Mouse (Mus musculus) megakaryocyte progenitor cell, adult 5-6 weeks (primary cell): ENCODE data around the gene Ndufa11. TPM values are rescaled to one million over a fixed set of nuclear protein-coding genes. Genes with fewer than 3 reads are reported as not detected.

ENCODE experiments used
- ATAC-seq: replicated peaks from 2 replicates; pipeline ENCODE4 v1.8.0; 2016; ENCODE audit warnings: mild to moderate bottlenecking, moderate TSS enrichment, inconsistent platforms; ENCODE audit not compliant: poor library complexity
- total RNA-seq, 2 experiments: library from RNA; stranded (forward) in 1 of 2; stranded (reverse) in 1 of 2; fragments of 157-497, 149-512 nt in 1 of 2; fragments of 200-1000 nt in 1 of 2; gene quantifications; 2 replicates each; pipeline versions ENCODE4 v1.2.3 to v1.2.4; 2015 to 2017

The Ndufa11 gene
- total RNA-seq, 2 experiments from 2014 or later: 131 to 151 TPM

GRCm38 (mm10) chr17:56757416-56758123 lies 40.0 kb downstream of the Ndufa11 start, which contains the start of gene Nrtn:
Gene Nrtn, minus strand, starts transcription at chr17:56757530.
- peak; percentile 54 for ATAC-seq

GRCm38 (mm10) chr17:56758132-56758531 lies 40.6 kb downstream of the Ndufa11 start:
- ATAC-seq: peak; percentile 37

GRCm38 (mm10) chr17:56759261-56759660 lies 41.7 kb downstream of the Ndufa11 start:
- no peak for ATAC-seq

GRCm38 (mm10) chr17:56761077-56761476 lies 43.5 kb downstream of the Ndufa11 start:
- no peak for ATAC-seq

GRCm38 (mm10) chr17:56761991-56762410 lies 44.4 kb downstream of the Ndufa11 start:
- peak; percentile 43 for ATAC-seq

- ATAC-seq: peak; percentile 48
These were observed 45.5 kb downstream of the Ndufa11 start for GRCm38 (mm10) chr17:56762769-56763731.

GRCm38 (mm10) chr17:56763741-56764250 lies 46.2 kb downstream of the Ndufa11 start:
- no peak for ATAC-seq

- peak; percentile 62 for ATAC-seq
These were observed 47.1 kb downstream of the Ndufa11 start, which contains the start of gene Dus3l for GRCm38 (mm10) chr17:56764474-56765354. Gene Dus3l, plus strand, starts transcription at chr17:56764757.

- no peak for ATAC-seq
These were observed 47.9 kb downstream of the Ndufa11 start for GRCm38 (mm10) chr17:56765431-56765830.

GRCm38 (mm10) chr17:56766631-56767405 lies 49.3 kb downstream of the Ndufa11 start:
- ATAC-seq: no peak

GRCm38 (mm10) chr17:56767531-56768135 lies 50.1 kb downstream of the Ndufa11 start:
- ATAC-seq: no peak

- ATAC-seq: no peak
These were observed 51.4 kb downstream of the Ndufa11 start for GRCm38 (mm10) chr17:56768941-56769340.

GRCm38 (mm10) chr17:56769950-56770349 lies 52.4 kb downstream of the Ndufa11 start, which contains the start of gene Prr22:
Gene Prr22, plus strand, starts transcription at chr17:56770250.
- ATAC-seq: no peak

Other genes with a start within 250 kb of the Ndufa11 start
- 35.9 and 39.7 TPM in 2 replicates for gene Ptprs, start 241.3 kb upstream of the Ndufa11 start, total RNA-seq (2015)
- 35.3 and 38.5 TPM in 2 replicates for gene Ptprs, start 241.3 kb upstream of the Ndufa11 start, total RNA-seq (2017)
- gene Znrf4, start 205.3 kb upstream of the Ndufa11 start, total RNA-seq (2015): not detected in 2 replicates
- not detected in 2 replicates for gene Znrf4, start 205.3 kb upstream of the Ndufa11 start, total RNA-seq (2017)
- 0.25 and 1.6 TPM in 2 replicates for gene Gm20219, start 163.4 kb upstream of the Ndufa11 start, total RNA-seq (2015)
- gene Gm20219, start 163.4 kb upstream of the Ndufa11 start, total RNA-seq (2017): 0.10 TPM in 1 of 2 replicates, not detected in the other
- 56.2 and 63.8 TPM in 2 replicates for gene Safb2, start 133.2 kb upstream of the Ndufa11 start, total RNA-seq (2015)
- gene Safb2, start 133.2 kb upstream of the Ndufa11 start, total RNA-seq (2017): 70.3 and 120 TPM in 2 replicates
- gene Safb, start 132.9 kb upstream of the Ndufa11 start, total RNA-seq (2015): 58.8 and 59.6 TPM in 2 replicates
- gene Safb, start 132.9 kb upstream of the Ndufa11 start, total RNA-seq (2017): 79.6 and 88.1 TPM in 2 replicates
- 93.3 and 94.0 TPM in 2 replicates for gene 2410015M20Rik, start 108.0 kb upstream of the Ndufa11 start, total RNA-seq (2015)
- 93.3 and 99.4 TPM in 2 replicates for gene 2410015M20Rik, start 108.0 kb upstream of the Ndufa11 start, total RNA-seq (2017)
- gene Rpl36, start 104.4 kb upstream of the Ndufa11 start, total RNA-seq (2015): 1,504 and 1,580 TPM in 2 replicates
- gene Rpl36, start 104.4 kb upstream of the Ndufa11 start, total RNA-seq (2017): 2,239 and 2,669 TPM in 2 replicates
- gene Lonp1, start 90.9 kb upstream of the Ndufa11 start, total RNA-seq (2015): 19.4 and 23.1 TPM in 2 replicates
- 68.8 and 83.6 TPM in 2 replicates for gene Lonp1, start 90.9 kb upstream of the Ndufa11 start, total RNA-seq (2017)
- gene Catsperd, start 89.6 kb upstream of the Ndufa11 start, total RNA-seq (2015): 1.1 TPM in 1 of 2 replicates, not detected in the other
- gene Catsperd, start 89.6 kb upstream of the Ndufa11 start, total RNA-seq (2017): 0.17 and 0.51 TPM in 2 replicates
- 24.8 and 34.3 TPM in 2 replicates for gene Ranbp3, start 44.5 kb upstream of the Ndufa11 start, total RNA-seq (2015)
- gene Ranbp3, start 44.5 kb upstream of the Ndufa11 start, total RNA-seq (2017): 63.3 and 72.8 TPM in 2 replicates
- 8.5 and 12.5 TPM in 2 replicates for gene Vmac, start 255 bp downstream of the Ndufa11 start, total RNA-seq (2015)
- 4.2 and 6.5 TPM in 2 replicates for gene Vmac, start 255 bp downstream of the Ndufa11 start, total RNA-seq (2017)
- not detected in 2 replicates for gene Nrtn, start 39.8 kb downstream of the Ndufa11 start, total RNA-seq (2015)
- not detected in 2 replicates for gene Nrtn, start 39.8 kb downstream of the Ndufa11 start, total RNA-seq (2017)
- 11.2 and 11.7 TPM in 2 replicates for gene Dus3l, start 47.0 kb downstream of the Ndufa11 start, total RNA-seq (2015)
- gene Dus3l, start 47.0 kb downstream of the Ndufa11 start, total RNA-seq (2017): 19.2 and 20.4 TPM in 2 replicates
- 2.0 and 3.2 TPM in 2 replicates for gene Prr22, start 52.5 kb downstream of the Ndufa11 start, total RNA-seq (2015)
- 0.92 and 1.6 TPM in 2 replicates for gene Prr22, start 52.5 kb downstream of the Ndufa11 start, total RNA-seq (2017)
- 6.4 and 8.8 TPM in 2 replicates for gene Rfx2, start 113.2 kb downstream of the Ndufa11 start, total RNA-seq (2015)
- gene Rfx2, start 113.2 kb downstream of the Ndufa11 start, total RNA-seq (2017): 4.8 and 5.0 TPM in 2 replicates
- not detected in 2 replicates for gene Acsbg2, start 156.7 kb downstream of the Ndufa11 start, total RNA-seq (2015)
- not detected in 2 replicates for gene Acsbg2, start 156.7 kb downstream of the Ndufa11 start, total RNA-seq (2017)
- 0.07 TPM in 1 of 2 replicates, not detected in the other for gene 1700061G19Rik, start 157.7 kb downstream of the Ndufa11 start, total RNA-seq (2015)
- gene 1700061G19Rik, start 157.7 kb downstream of the Ndufa11 start, total RNA-seq (2017): not detected in 2 replicates
- gene Mllt1, start 217.6 kb downstream of the Ndufa11 start, total RNA-seq (2015): 15.5 and 18.2 TPM in 2 replicates
- gene Mllt1, start 217.6 kb downstream of the Ndufa11 start, total RNA-seq (2017): 18.2 and 20.7 TPM in 2 replicates